Mouse (Mus musculus): ENCODE data around the gene Srd5a2. TPM values are rescaled to one million over a fixed set of nuclear protein-coding genes. Genes with fewer than 3 reads are reported as not detected.
"Not testable (repeated sequence)": the region's sequence is repeated elsewhere in the genome, so short reads cannot be mapped to it uniquely, and the experiment has no call there.

The Srd5a2 gene
- polyA plus RNA-seq, 1 experiment = not detected

GRCm38 (mm10) chr17:74078776-74079495, 31.2 kb upstream of the Srd5a2 start:
- H3K4me3 ChIP-seq = no peak overlapping the region
- TF ChIP-seq POLR2A (IDR thresholded peaks at IDR 0.05; ENCODE audit: insufficient read length, low read depth) (no peak), TCF3 (IDR thresholded peaks at IDR 0.05; ENCODE audit: insufficient read length, low read depth) (no peak), CEBPB (IDR thresholded peaks at IDR 0.05; ENCODE audit: insufficient read depth, poor library complexity, severe bottlenecking) (no peak), E2F4 (IDR thresholded peaks at IDR 0.05; ENCODE audit: insufficient read depth) (no peak), MAX (IDR thresholded peaks at IDR 0.05; ENCODE audit: low read depth) (no peak), TCF12 (IDR thresholded peaks at IDR 0.05; ENCODE audit: insufficient read depth, poor library complexity, severe bottlenecking) (no peak), MYOG (IDR thresholded peaks at IDR 0.05; ENCODE audit: control insufficient read depth in 1 of 3, insufficient read depth in 1 of 3, insufficient read length in 2 of 3, low read depth in 2 of 3) (no peak), REST (IDR thresholded peaks at IDR 0.05; ENCODE audit: insufficient read depth, insufficient read length) (no peak), USF1 (IDR thresholded peaks at IDR 0.05; ENCODE audit: low read depth) (no peak), POLR2AphosphoS2 (IDR thresholded peaks at IDR 0.05; ENCODE audit: insufficient read length, low read depth) (no peak), MYOD1 (IDR thresholded peaks at IDR 0.05; ENCODE audit: control insufficient read depth in 1 of 3, insufficient read length in 2 of 3, low read depth in 2 of 3) (no peak), SRF (IDR thresholded peaks at IDR 0.05; ENCODE audit: control insufficient read depth, insufficient read length, low read depth) (no peak)

GRCm38 (mm10) chr17:74073067-74073466, 25.4 kb upstream of the Srd5a2 start:
- not testable (repeated sequence) for H3K4me3 ChIP-seq; H3K36me3 ChIP-seq (ENCODE audit: control insufficient read depth, insufficient read depth); H3K4me2 ChIP-seq (ENCODE audit: low read depth); H3K27me3 ChIP-seq (ENCODE audit: control insufficient read depth, insufficient read depth, insufficient read length); H3K79me2 ChIP-seq (ENCODE audit: control insufficient read depth, insufficient read depth); H3ac ChIP-seq (ENCODE audit: control insufficient read depth, insufficient read length)

More at GRCm38 (mm10) chr17:74078776-74079495, 31.2 kb upstream of the Srd5a2 start:
- Histone ChIP-seq H3ac (ENCODE audit: control insufficient read depth, insufficient read length) (no peak overlapping the region), H3K79me2 (ENCODE audit: control insufficient read depth, insufficient read depth) (no peaks in the 10 kb centered on the region), H3K27me3 (ENCODE audit: control insufficient read depth, insufficient read depth, insufficient read length) (no peaks in the 10 kb centered on the region), H3K4me2 (ENCODE audit: low read depth) (no peak overlapping the region), H3K36me3 (ENCODE audit: control insufficient read depth, insufficient read depth) (no peaks in the 10 kb centered on the region)

GRCm38 (mm10) chr17:74062763-74063162, 15.0 kb upstream of the Srd5a2 start:
- not testable (repeated sequence) for H3K4me3 ChIP-seq; H3K4me2 ChIP-seq (ENCODE audit: low read depth); H3ac ChIP-seq (ENCODE audit: control insufficient read depth, insufficient read length); H3K27me3 ChIP-seq (ENCODE audit: control insufficient read depth, insufficient read depth, insufficient read length); H3K79me2 ChIP-seq (ENCODE audit: control insufficient read depth, insufficient read depth); H3K36me3 ChIP-seq (ENCODE audit: control insufficient read depth, insufficient read depth)

- no peak overlapping the region for H3K4me3 ChIP-seq
- no peak for TF ChIP-seq E2F4 (IDR thresholded peaks at IDR 0.05; ENCODE audit: insufficient read depth)
- no peak for TF ChIP-seq MYOG (IDR thresholded peaks at IDR 0.05; ENCODE audit: control insufficient read depth in 1 of 3, insufficient read depth in 1 of 3, insufficient read length in 2 of 3, low read depth in 2 of 3)
- no peak for TF ChIP-seq TCF12 (IDR thresholded peaks at IDR 0.05; ENCODE audit: insufficient read depth, poor library complexity, severe bottlenecking)
- no peak for TF ChIP-seq TCF3 (IDR thresholded peaks at IDR 0.05; ENCODE audit: insufficient read length, low read depth)
- no peak for TF ChIP-seq REST (IDR thresholded peaks at IDR 0.05; ENCODE audit: insufficient read depth, insufficient read length)
- TF ChIP-seq USF1 (IDR thresholded peaks at IDR 0.05; ENCODE audit: low read depth) = no peak
These were observed 607 bp upstream of the Srd5a2 start for GRCm38 (mm10) chr17:74048229-74048816.

GRCm38 (mm10) chr17:74043754-74044153, 4.0 kb downstream of the Srd5a2 start:
- Histone ChIP-seq H3K27me3 (ENCODE audit: control insufficient read depth, insufficient read depth, insufficient read length) (peaks cover 29% of the 10 kb centered on the region), H3K4me3 (no peak overlapping the region), H3K36me3 (ENCODE audit: control insufficient read depth, insufficient read depth) (no peaks in the 10 kb centered on the region), H3K4me2 (ENCODE audit: low read depth) (no peak overlapping the region), H3K79me2 (ENCODE audit: control insufficient read depth, insufficient read depth) (no peaks in the 10 kb centered on the region), H3ac (ENCODE audit: control insufficient read depth, insufficient read length) (no peak overlapping the region)
- TF ChIP-seq POLR2A (IDR thresholded peaks at IDR 0.05; ENCODE audit: insufficient read length, low read depth) = no peak
- TF ChIP-seq SRF (IDR thresholded peaks at IDR 0.05; ENCODE audit: control insufficient read depth, insufficient read length, low read depth) = no peak
- TF ChIP-seq TCF12 (IDR thresholded peaks at IDR 0.05; ENCODE audit: insufficient read depth, poor library complexity, severe bottlenecking) = no peak
- no peak for TF ChIP-seq TCF3 (IDR thresholded peaks at IDR 0.05; ENCODE audit: insufficient read length, low read depth)
- peak in 1 of 3 experiments; percentile 8 for TF ChIP-seq MYOD1 (IDR thresholded peaks at IDR 0.05; ENCODE audit: control insufficient read depth in 1 of 3, insufficient read length in 2 of 3, low read depth in 2 of 3)
- no peak for TF ChIP-seq CEBPB (IDR thresholded peaks at IDR 0.05; ENCODE audit: insufficient read depth, poor library complexity, severe bottlenecking)
- no peak for TF ChIP-seq POLR2AphosphoS2 (IDR thresholded peaks at IDR 0.05; ENCODE audit: insufficient read length, low read depth)

More at GRCm38 (mm10) chr17:74048229-74048816, 607 bp upstream of the Srd5a2 start:
- Histone ChIP-seq H3K79me2 (ENCODE audit: control insufficient read depth, insufficient read depth) (no peaks in the 10 kb centered on the region), H3K27me3 (ENCODE audit: control insufficient read depth, insufficient read depth, insufficient read length) (peaks cover 33% of the 10 kb centered on the region), H3K4me2 (ENCODE audit: low read depth) (no peak overlapping the region), H3K36me3 (ENCODE audit: control insufficient read depth, insufficient read depth) (no peaks in the 10 kb centered on the region), H3ac (ENCODE audit: control insufficient read depth, insufficient read length) (no peak overlapping the region)
